Mouse (Mus musculus): ENCODE results near the gene Gpam.

DNA sequence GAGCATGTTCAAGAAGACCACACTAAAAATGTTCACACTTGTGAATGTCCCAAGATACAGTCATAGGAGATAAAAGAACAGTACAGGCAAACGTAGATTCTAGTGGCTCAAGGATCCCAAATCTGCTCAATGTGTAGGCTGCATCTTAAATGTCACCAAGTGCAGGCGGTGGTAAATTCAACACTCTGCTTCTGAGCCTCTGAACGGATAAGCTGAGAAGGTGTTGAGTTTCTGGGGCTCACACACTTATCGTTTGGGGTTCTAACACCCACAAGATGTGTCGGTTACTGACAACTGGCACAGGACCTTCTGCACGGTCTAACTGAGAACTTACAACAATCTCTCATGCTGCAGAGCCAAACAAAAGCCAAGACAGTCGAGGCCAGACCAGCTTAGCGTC lies 50.2 kb downstream of the Gpam start:
- no peak for TF ChIP-seq CTCF (conservative IDR thresholded peaks at IDR 0.05; ENCODE audit: low read length)
- no peak for TF ChIP-seq POU5F1 (IDR thresholded peaks at IDR 0.05; ENCODE audit: borderline replicate concordance, low read length)
- no peak for TF ChIP-seq NANOG (IDR thresholded peaks at IDR 0.05; ENCODE audit: borderline replicate concordance, low read length)

Measured in E14TG2a.4 (cell line).